Mouse (Mus musculus) limb, embryonic 13.5 days (tissue): ENCODE measurements around the gene Pafah2. TPM values are rescaled to one million over a fixed set of nuclear protein-coding genes. Genes with fewer than 3 reads are reported as not detected.
A peak's percentile ranks its signal among the peaks of the same experiment; 100 is the strongest.
"Not testable (repeated sequence)": the region's sequence is repeated elsewhere in the genome, so short reads cannot be mapped to it uniquely, and the experiment has no call there.

Source experiments
- ATAC-seq: fragments of 200-750 bp; cut with Nextera tagmentation; 2 replicates; pipeline ENCODE4 v1.8.0; 2017; ENCODE audit warnings: low read depth, moderate number of reproducible peaks, moderate TSS enrichment; ENCODE audit not compliant: low FRiP score
- H3K27ac ChIP-seq: fragments of 300-500 bp; sonication (generic); 2 replicates; pipeline ENCODE4 v1.5.1; 2015; ENCODE audit warnings: inconsistent platforms, mild to moderate bottlenecking, moderate library complexity
- H3K27me3 ChIP-seq: fragments of 300-500 bp; sonication (generic); 2 replicates; pipeline ENCODE4 v1.6.1; 2015; ENCODE audit warnings: mild to moderate bottlenecking, inconsistent platforms
- H3K36me3 ChIP-seq: fragments of 300-500 bp; sonication (generic); 2 replicates; pipeline ENCODE4 v1.6.1; 2015; ENCODE audit warnings: inconsistent platforms, mild to moderate bottlenecking, moderate library complexity
- H3K4me1 ChIP-seq: fragments of 300-500 bp; sonication (generic); 2 replicates; pipeline ENCODE4 v1.6.1; 2015; ENCODE audit warnings: inconsistent platforms
- H3K4me2 ChIP-seq: fragments of 300-500 bp; sonication (generic); replicated peaks from 2 replicates; pipeline ENCODE4 v1.6.1; 2015; ENCODE audit warnings: inconsistent platforms, mild to moderate bottlenecking, moderate library complexity
- H3K4me3 ChIP-seq: fragments of 300-500 bp; sonication (generic); 2 replicates; pipeline ENCODE4 v1.5.1; 2015; ENCODE audit warnings: moderate library complexity, mild to moderate bottlenecking, inconsistent platforms
- H3K9ac ChIP-seq: fragments of 300-500 bp; sonication (generic); 2 replicates; pipeline ENCODE4 v1.6.1; 2015; ENCODE audit warnings: mild to moderate bottlenecking, inconsistent platforms
- H3K9me3 ChIP-seq: fragments of 300-500 bp; sonication (generic); 2 replicates; pipeline ENCODE4 v1.6.1; 2016; ENCODE audit warnings: inconsistent platforms
- WGBS: fragments of 180-500 bp; shearing (Covaris S2); methylation state at CpG from one replicate; pipeline ENCODE4 v1.1.7; 2015; 5-methylcytosine and 5-hydroxymethylcytosine counted together
- polyA plus RNA-seq: library from polyadenylated mRNA; unstranded; fragments of >200 nt; fragmentation: Nextera tagmentation; extraction: Ambion mirVana; gene quantifications from 2 replicates; pipeline ENCODE4 v1.2.1, GENCODE M21; 2015

Gene Pafah2
- polyA plus RNA-seq, 1 experiment from 2014 or later: 12.9 TPM

DNA sequence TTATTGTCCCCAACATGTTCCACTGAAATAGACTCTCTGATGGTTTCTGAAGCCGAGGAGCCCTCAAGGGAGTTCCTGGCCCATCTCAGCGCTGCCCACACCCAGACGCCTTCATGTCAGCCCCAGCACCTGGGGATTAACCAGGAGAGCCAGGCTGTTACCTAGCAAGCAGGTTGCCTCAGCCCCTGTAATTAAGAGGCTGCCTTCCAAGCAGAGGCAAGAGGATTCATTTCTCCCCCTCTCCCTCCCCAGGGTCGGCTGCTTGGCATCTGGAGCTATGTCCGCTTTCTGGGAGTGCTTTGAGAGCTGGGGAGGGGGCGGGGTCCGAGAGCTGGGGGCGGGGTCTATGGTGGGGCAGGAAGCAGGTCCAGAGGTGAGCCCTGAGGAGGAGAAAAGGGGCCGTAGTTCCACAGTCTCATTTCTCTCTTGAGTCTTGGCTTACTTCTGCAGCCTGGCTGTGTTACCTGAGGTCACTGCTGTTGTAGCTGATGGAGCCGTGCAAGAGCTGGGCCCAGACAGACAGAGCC is 18.0 kb upstream of the Pafah2 start:
- 18% methylated on average over 10 of the region's 10 CpGs for WGBS
- Histone ChIP-seq H3K9ac (peak overlapping the region; percentile 35; the same call in 1 of the 2 replicates), H3K4me2 (peak overlapping the region; percentile 4; the same call in 1 of the 2 replicates), H3K4me3 (no peak overlapping the region), H3K36me3 (no peaks in the 10 kb centered on the region), H3K27me3 (no peaks in the 10 kb centered on the region), H3K9me3 (no peaks in the 10 kb centered on the region), H3K4me1 (peaks cover 10% of the 10 kb centered on the region; the same call in 1 of the 2 replicates), H3K27ac (peak overlapping the region; percentile 39; the same call in 1 of the 2 replicates)
- no peak for ATAC-seq

DNA sequence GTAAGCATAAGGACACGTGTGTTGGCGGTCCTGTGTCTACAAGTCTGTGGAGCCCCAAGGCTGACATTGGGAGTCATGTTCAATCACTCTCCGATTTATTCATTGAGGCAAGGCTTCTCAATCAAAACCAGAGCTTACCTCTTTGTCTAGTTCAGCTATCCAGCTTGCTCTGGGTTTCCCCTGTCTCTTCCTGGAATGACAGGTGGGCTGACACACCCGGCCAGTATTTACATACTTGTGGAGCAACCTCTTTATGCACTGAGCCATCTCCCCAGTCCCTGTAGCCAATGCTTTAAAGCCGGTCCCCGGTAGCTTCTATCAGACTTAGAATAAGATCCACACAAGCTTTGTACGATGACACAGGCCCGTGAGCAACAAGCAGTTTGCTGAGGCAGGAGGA is 16.6 kb upstream of the Pafah2 start:
- WGBS: 84% methylated on average over 8 of the region's 8 CpGs
- no peak overlapping the region for H3K4me3 ChIP-seq
- H3K36me3 ChIP-seq: no peaks in the 10 kb centered on the region
- H3K4me1 ChIP-seq: peaks cover 10% of the 10 kb centered on the region; the same call in 1 of the 2 replicates
- ATAC-seq: no peak
- H3K4me2 ChIP-seq: no peak overlapping the region
- H3K9ac ChIP-seq: no peak overlapping the region
- H3K27ac ChIP-seq: no peak overlapping the region
- no peaks in the 10 kb centered on the region for H3K9me3 ChIP-seq
- no peaks in the 10 kb centered on the region for H3K27me3 ChIP-seq

DNA sequence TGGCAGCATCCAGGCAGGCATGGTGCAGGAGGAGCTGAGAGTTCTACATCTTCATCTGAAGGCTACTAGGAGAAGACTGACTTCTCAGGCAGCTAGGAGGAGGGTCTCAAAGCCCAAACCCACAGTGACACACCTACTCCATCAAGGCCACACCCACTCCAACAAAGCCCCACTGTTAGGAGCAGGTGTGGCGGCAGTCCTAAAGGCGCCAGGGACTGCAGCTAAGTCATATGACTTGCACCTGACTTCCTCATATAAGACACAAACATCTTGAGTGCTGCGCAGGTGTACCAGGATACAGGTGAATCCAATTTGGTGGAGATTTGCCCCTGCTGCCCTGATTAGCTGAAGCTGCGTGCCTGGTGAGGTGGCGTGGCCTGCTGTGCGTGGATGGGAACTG is 12.4 kb upstream of the Pafah2 start, which contains the start of gene Extl1:
Gene Extl1, minus strand, starts transcription at position 101 of the 400 bp plus-strand sequence.
- not testable (repeated sequence) for H3K36me3 ChIP-seq, H3K9me3 ChIP-seq, H3K27ac ChIP-seq, H3K4me2 ChIP-seq, H3K4me3 ChIP-seq, H3K27me3 ChIP-seq, H3K4me1 ChIP-seq, ATAC-seq, H3K9ac ChIP-seq
- 98% methylated on average over 2 of the region's 6 CpGs for WGBS

DNA sequence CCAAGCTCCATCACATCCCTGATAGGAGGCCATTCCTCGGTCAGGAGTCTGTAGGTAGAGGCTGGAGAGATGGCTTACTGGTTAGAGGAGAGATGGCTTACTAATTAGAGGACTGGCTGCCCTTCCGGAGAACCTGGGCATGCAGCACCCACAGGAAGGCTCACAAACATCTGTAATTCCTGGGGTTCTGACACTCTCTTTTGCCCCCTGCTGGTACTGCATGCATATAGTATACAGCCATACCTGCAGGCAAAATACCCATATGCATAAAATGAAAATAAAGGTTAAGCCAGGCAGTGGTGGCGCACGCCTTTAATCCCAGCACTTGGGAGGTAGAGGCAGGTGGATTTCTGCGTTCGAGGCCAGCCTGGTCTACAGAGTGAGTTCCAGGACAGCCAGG is 8.9 kb upstream of the Pafah2 start:
- 69% methylated on average over 6 of the region's 6 CpGs for WGBS

DNA sequence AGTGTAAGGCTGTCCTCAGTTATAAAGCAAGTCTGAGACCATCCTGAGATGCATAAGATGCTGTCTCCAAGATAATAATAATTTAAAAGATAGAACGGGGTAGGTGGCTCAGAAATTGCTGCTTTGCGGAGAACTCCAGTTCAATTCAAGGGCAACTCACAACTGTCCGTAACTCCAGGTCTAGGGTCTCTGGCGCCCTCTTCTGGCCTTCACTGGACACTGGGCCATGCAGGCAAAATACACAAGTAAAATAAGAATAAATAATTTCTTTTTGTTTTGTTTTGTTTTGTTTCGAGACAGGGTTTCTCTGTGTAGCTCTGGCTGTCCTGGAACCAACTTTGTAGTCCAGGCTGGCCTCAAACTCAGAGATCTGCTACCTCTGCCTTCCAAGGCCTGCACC is 7.7 kb upstream of the Pafah2 start:
- H3K4me1 ChIP-seq: no peaks in the 10 kb centered on the region
- no peak overlapping the region for H3K9ac ChIP-seq
- no peaks in the 10 kb centered on the region for H3K36me3 ChIP-seq
- H3K4me2 ChIP-seq: no peak overlapping the region
- no peaks in the 10 kb centered on the region for H3K9me3 ChIP-seq
- 16% methylated on average over 5 of the region's 5 CpGs for WGBS
- H3K4me3 ChIP-seq: no peak overlapping the region
- no peak for ATAC-seq
- H3K27me3 ChIP-seq: no peaks in the 10 kb centered on the region
- H3K27ac ChIP-seq: no peak overlapping the region

More for the DNA sequence above, 8.9 kb upstream of the Pafah2 start:
- Histone ChIP-seq H3K9ac (no peak overlapping the region), H3K27me3 (no peaks in the 10 kb centered on the region), H3K4me2 (no peak overlapping the region), H3K27ac (no peak overlapping the region), H3K4me3 (no peak overlapping the region), H3K36me3 (no peaks in the 10 kb centered on the region), H3K9me3 (no peaks in the 10 kb centered on the region), H3K4me1 (no peaks in the 10 kb centered on the region)
- ATAC-seq: no peak

DNA sequence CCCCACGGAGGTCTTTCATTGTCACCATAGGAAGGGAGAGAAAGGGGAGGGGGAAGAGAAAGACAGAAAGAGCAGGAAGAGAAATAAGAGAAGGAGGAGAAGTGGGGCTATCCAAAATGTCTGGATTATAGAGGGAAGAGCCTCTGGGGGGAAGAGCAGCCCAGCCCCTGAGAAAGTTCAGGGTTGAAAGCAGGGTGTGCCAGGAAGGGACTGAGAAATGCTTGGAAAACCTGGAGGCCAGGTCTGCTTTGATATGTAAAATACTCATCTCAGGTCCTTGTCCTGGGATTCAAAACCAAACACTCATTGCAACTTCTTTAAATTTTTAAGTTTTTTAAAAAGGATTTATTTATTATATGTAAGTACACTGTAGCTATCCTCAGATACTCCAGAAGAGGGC is 4.5 kb upstream of the Pafah2 start:
- Histone ChIP-seq H3K9me3 (no peaks in the 10 kb centered on the region), H3K4me2 (no peak overlapping the region), H3K36me3 (no peaks in the 10 kb centered on the region), H3K4me1 (no peaks in the 10 kb centered on the region), H3K27me3 (no peaks in the 10 kb centered on the region), H3K4me3 (no peak overlapping the region), H3K27ac (no peak overlapping the region), H3K9ac (no peak overlapping the region)
- WGBS: 100% methylated on average over 1 of the region's 1 CpGs
- ATAC-seq: no peak

DNA sequence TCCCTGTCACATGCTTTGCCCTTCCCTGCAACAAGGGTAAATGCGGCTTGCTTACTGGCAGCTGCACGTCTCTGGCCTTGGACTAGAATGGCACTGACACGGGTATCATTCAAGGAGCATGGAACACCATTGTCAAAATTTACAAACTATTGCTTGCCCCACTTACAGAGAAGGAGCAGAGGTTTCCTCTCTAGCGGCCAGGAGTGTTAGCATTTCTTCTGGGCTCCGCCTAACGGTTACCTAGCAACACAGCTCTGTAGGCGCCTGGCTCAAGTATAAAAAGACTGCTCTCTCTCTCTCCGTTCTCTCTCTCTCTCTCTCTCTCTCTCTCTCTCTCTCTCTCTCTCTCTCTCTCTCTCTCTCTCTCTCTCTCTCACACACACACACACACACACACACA is 3.5 kb upstream of the Pafah2 start:
- no peak overlapping the region for H3K9ac ChIP-seq
- no peaks in the 10 kb centered on the region for H3K9me3 ChIP-seq
- no peak overlapping the region for H3K27ac ChIP-seq
- 22% methylated on average over 8 of the region's 8 CpGs for WGBS
- peaks cover 8% of the 10 kb centered on the region for H3K4me1 ChIP-seq
- no peak overlapping the region for H3K4me2 ChIP-seq
- H3K4me3 ChIP-seq: no peak overlapping the region
- H3K36me3 ChIP-seq: no peaks in the 10 kb centered on the region
- no peak for ATAC-seq
- no peaks in the 10 kb centered on the region for H3K27me3 ChIP-seq

DNA sequence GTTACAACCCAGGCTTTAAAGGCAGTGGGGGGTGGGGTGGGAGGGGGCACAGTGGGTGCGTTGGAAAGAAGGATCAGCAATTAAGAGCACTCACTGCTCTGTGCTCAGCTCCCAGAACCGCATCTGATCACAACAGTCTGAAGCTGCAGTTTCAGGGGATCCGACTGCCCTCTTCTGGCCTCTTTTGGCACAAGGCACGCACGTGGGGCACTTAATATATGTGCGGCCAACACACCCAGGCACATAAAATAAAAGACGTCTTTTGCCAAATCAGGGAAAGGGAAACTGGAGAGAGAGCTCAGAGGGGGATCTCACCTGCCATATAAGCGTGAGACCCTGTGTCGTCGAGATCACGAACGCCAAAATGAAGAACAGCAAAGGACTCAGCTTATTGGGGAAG is 3.1 kb upstream of the Pafah2 start:
- H3K9ac ChIP-seq: no peak overlapping the region
- H3K27ac ChIP-seq: no peak overlapping the region
- no peaks in the 10 kb centered on the region for H3K36me3 ChIP-seq
- WGBS: 17% methylated on average over 12 of the region's 12 CpGs
- peaks cover 11% of the 10 kb centered on the region for H3K4me1 ChIP-seq
- peak overlapping the region; percentile 14; the same call in 1 of the 2 replicates for H3K4me2 ChIP-seq
- H3K9me3 ChIP-seq: no peaks in the 10 kb centered on the region
- no peak overlapping the region for H3K4me3 ChIP-seq
- H3K27me3 ChIP-seq: no peaks in the 10 kb centered on the region
- no peak for ATAC-seq

DNA sequence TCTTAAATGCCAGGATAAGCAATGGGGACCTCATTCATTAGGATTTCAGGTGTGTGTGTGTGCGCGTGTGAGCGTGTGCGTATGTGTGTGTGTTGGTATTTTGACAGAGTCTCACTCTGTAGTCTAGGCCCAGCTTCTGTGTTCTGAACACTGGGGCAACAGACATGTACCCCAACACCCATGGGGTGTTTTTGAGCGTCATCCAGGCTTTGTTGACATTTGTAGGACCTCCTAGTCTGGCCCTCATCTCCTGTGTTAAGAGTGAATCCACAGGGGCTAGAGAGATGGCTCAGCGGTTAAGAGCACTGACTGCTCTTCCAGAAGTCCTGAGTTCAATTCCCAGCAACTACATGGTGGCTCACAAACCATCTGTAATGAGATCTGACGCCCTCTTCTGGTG is 978 bp upstream of the Pafah2 start:
- Histone ChIP-seq H3K9ac (no peak overlapping the region), H3K4me2 (no peak overlapping the region), H3K4me1 (peaks cover 11% of the 10 kb centered on the region), H3K9me3 (no peaks in the 10 kb centered on the region), H3K27ac (no peak overlapping the region), H3K36me3 (no peaks in the 10 kb centered on the region), H3K4me3 (no peak overlapping the region), H3K27me3 (no peaks in the 10 kb centered on the region)
- ATAC-seq: no peak
- 94% methylated on average over 7 of the region's 7 CpGs for WGBS

DNA sequence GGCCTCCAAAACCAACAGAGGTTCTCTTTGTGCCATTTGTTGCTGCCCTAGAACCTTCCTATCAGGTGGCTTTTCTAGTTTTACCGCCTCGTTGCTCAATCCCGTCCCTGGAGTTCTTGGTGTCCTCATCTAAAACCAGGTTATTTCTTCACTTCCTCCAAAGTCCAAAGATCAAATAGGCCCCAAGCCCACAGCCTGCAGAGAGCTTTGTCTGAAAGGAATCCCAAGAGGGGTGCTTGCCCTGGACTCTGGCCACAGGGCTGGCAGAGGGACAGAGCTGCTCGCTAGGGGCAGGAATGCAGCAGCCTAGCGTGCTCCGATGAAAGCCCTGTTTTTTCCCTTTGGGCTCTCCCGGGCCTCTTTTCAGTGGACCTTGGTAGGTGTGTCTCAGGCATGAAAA is 1.0 kb downstream of the Pafah2 start:
- H3K36me3 ChIP-seq: no peaks in the 10 kb centered on the region
- WGBS: 17% methylated on average over 7 of the region's 7 CpGs
- H3K4me1 ChIP-seq: peaks cover 25% of the 10 kb centered on the region
- peak overlapping the region; percentile 53 for H3K9ac ChIP-seq
- no peaks in the 10 kb centered on the region for H3K27me3 ChIP-seq
- ATAC-seq: no peak
- H3K4me3 ChIP-seq: peak overlapping the region; percentile 61
- no peaks in the 10 kb centered on the region for H3K9me3 ChIP-seq
- H3K4me2 ChIP-seq: peak overlapping the region; percentile 94
- H3K27ac ChIP-seq: peak overlapping the region; percentile 53; the same call in 1 of the 2 replicates

DNA sequence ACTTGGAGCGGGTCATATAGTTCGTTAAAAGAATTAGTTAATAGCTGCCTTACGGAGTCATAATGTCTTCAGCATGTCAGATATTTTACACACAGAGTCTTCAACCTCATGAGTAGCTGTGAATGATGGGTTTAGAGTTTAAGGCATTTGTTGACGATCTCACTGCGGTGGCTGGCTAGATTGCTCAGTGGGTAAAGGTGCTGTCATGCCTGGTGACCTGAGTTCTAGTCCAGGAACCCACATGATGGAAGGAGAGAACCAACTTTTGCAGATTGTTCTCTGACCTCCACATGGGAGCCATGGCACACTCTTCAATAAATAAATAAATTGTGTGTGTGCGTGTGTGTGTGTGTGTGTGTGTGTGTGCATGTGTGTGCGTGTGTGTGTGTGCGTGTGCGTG is 1.6 kb downstream of the Pafah2 start:
- Histone ChIP-seq H3K9me3 (no peaks in the 10 kb centered on the region), H3K4me1 (peaks cover 30% of the 10 kb centered on the region), H3K4me3 (peak overlapping the region; percentile 61), H3K27me3 (no peaks in the 10 kb centered on the region), H3K9ac (0 out of 2 replicates have a peak overlapping the region, but pooled peaks have one; percentile 53), H3K4me2 (peak overlapping the region; percentile 94), H3K27ac (no peak overlapping the region), H3K36me3 (no peaks in the 10 kb centered on the region)
- WGBS: 79% methylated on average over 9 of the region's 9 CpGs
- ATAC-seq: no peak

DNA sequence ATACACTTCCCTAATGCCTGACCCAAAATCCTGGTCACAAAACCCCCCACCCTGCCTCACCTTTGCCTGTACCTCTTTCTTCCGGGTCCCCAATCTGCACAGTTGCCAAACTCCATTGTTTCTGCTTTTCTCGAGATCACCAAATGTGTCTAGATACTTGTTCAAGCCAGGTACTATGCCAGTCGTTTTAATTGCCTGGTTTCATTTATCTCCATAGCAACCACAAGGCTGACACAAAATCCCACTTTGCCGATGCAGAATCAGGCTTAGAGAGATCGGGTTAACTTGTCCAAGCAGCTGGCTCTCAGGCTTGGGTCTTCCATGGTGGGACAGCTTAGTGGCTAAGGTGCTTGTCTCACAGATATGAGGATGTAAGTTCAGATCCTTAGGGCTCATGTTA is 4.1 kb downstream of the Pafah2 start:
- Histone ChIP-seq H3K9me3 (no peaks in the 10 kb centered on the region), H3K9ac (no peak overlapping the region), H3K36me3 (peaks cover 9% of the 10 kb centered on the region; the same call in 1 of the 2 replicates), H3K27me3 (no peaks in the 10 kb centered on the region), H3K4me3 (no peak overlapping the region), H3K4me1 (peaks cover 30% of the 10 kb centered on the region), H3K4me2 (no peak overlapping the region), H3K27ac (no peak overlapping the region)
- no peak for ATAC-seq
- 26% methylated on average over 5 of the region's 5 CpGs for WGBS

DNA sequence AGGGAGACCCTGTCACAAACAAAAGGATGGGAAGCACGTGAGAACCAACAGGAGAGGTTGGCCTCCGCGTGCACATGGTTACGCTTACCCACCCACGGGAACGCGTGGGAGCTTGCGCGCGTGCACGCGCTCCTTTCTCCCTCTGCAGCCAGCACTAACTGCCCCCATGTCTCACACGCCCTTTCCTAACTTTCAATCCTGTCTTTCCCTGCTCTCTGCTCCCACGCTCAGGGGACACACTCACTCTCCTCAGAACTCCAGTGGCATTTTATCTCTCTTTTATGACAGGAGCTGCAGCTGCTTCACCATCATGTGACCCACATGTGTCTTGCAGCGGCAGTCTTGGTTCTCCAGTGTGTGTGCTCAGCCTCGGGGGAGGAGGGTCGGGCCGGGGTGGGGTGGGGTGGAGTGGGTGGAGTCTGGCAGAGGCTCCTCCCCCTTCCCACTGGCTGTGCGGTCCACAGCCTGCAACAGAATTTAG is 5.1 kb downstream of the Pafah2 start:
- Histone ChIP-seq H3K9ac (peak overlapping the region; percentile 54; the same call in 1 of the 2 replicates), H3K4me2 (peak overlapping the region; percentile 74), H3K27me3 (no peaks in the 10 kb centered on the region), H3K4me3 (peak overlapping the region; percentile 43), H3K4me1 (peaks cover 30% of the 10 kb centered on the region), H3K36me3 (peaks cover 15% of the 10 kb centered on the region; the same call in 1 of the 2 replicates), H3K9me3 (no peaks in the 10 kb centered on the region), H3K27ac (no peak overlapping the region)
- 5% methylated on average over 19 of the region's 19 CpGs for WGBS
- peak; percentile 71 for ATAC-seq
